In the genomic region with DNA sequence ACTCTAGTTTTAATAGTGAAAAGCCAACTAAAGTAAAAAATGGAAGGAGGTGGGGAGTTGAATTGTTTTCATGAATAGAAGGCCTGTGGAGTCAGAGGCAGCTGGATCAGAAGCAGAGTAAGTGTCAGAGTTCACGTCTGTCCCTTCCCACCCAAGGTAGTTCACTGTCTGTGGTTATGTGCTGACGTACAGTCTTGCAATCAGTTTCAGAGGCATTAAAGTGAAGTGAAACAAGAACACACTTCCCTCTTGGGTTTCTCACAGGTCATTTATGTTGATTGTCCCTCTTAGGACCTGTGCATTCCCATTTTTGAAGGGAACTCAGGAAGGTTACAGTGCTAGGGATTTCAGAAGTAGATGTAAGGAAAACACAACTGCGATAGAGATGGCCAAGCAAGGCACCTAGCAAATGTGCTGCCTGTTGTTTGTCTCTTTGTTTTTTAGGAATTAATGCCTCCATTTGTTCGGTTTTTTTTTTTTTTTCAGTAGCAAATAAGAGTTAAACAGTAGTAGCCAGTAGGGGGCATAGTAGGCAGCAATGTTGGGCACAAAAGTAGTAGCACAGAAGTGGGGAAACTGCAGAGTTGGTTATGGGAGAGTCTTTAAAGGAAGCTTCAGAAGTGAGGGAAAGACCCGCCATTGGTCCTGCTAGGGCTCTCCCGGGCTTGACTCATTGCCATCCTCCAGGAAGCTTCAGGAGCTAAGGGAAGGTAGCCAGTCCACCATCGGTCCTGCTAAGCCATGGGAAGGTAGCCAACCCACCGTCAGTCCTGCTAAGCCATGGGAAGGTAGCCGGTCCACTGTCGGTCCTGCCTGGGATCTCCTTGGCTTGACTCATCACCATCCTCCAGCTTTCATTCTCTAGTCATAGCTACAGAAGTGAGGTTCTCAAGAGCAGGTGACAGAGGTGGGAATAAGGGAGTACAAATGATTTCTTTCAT, we compare ENCODE assay signal across 11 mouse cellular contexts.
DNase-seq lines count a peak whose midpoint lies in the region; ATAC-seq and TF ChIP-seq lines count a peak whose summit lies in the region.
"Had no signal": no experiment of that assay in that cellular context is flagged by ENCODE, and none has a peak within 500 bp of the region (broad histone marks: within the 10 kb centered on the region; RNA-seq: fewer than 3 reads in every experiment).

No protein-coding gene starts in this region.

- H3K9me3 ChIP-seq in CH12.LX (replicated peaks; ENCODE audit: low read length): no peaks in the 10 kb centered on the region
- no peaks in the 10 kb centered on the region for H3K9me3 ChIP-seq in embryonic facial prominence, embryonic 10.5 days
- H3K9me3 ChIP-seq: heart, embryonic 15.5 days had no signal

- H3K36me3 ChIP-seq in CH12.LX (replicated peaks in 1 of 2; ENCODE audit: control insufficient read depth in 1 of 2, insufficient read depth in 1 of 2, low read length in 1 of 2): peaks cover 0 to 17% of the 10 kb centered on the region in 2 experiments
- H3K36me3 ChIP-seq in embryonic facial prominence, embryonic 10.5 days (replicated peaks): no peaks in the 10 kb centered on the region
- H3K36me3 ChIP-seq: heart, embryonic 15.5 days had no signal

- H3K4me3 ChIP-seq in layer of hippocampus, adult 2 months: no peak overlapping the region
- H3K4me3 ChIP-seq in CH12.LX (replicated peaks in 1 of 3; ENCODE audit: low read depth in 2 of 3, low read length in 2 of 3, poor library complexity in 1 of 3): no peak overlapping the region
- no peak overlapping the region for H3K4me3 ChIP-seq in embryonic facial prominence, embryonic 10.5 days
- H3K4me3 ChIP-seq: erythroblast, embryonic 14.5 days; heart, embryonic 15.5 days had no signal

- H3K9ac ChIP-seq in CH12.LX (ENCODE audit: insufficient read depth, low read depth): no peak overlapping the region
- H3K9ac ChIP-seq: heart, embryonic 15.5 days had no signal

- 84% methylated on average over 10 of the region's 10 CpGs for WGBS in embryonic facial prominence, embryonic 10.5 days

- no peaks in the 10 kb centered on the region for H3K27me3 ChIP-seq in CH12.LX (replicated peaks)
- no peaks in the 10 kb centered on the region for H3K27me3 ChIP-seq in embryonic facial prominence, embryonic 10.5 days (replicated peaks; ENCODE audit: low read depth, poor library complexity, severe bottlenecking)
- H3K27me3 ChIP-seq: heart, embryonic 15.5 days had no signal

- peak; percentile 70 for TF ChIP-seq EP300 in CH12.LX (IDR thresholded peaks at IDR 0.05; ENCODE audit: low read length)

- peaks cover 5 to 49% of the 10 kb centered on the region in 2 experiments for H3K4me1 ChIP-seq in CH12.LX (ENCODE audit: control insufficient read depth in 1 of 2, insufficient read depth in 2 of 2)
- no peaks in the 10 kb centered on the region for H3K4me1 ChIP-seq in embryonic facial prominence, embryonic 10.5 days

- peak; percentile 31 for TF ChIP-seq RAD21 in CH12.LX (IDR thresholded peaks at IDR 0.05; ENCODE audit: low read depth, low read length)

- TF ChIP-seq CTCF in layer of hippocampus, adult 2 months (conservative IDR thresholded peaks at IDR 0.05): peak; percentile 69
- TF ChIP-seq CTCF in CH12.LX (conservative IDR thresholded peaks at IDR 0.05 in 1 of 2, IDR thresholded peaks at IDR 0.05 in 1 of 2; ENCODE audit: low read depth in 2 of 2, low read length in 2 of 2): peak in 1 of 2 experiments; percentile 48; a peak in 2 of 4 replicates

- dilution Hi-C loops in CH12.LX (cut with MboI; ENCODE audit: extremely low pct_ligation_motif_present, extremely low pct_unique_long_range_greater_than_20kb, low sequenced_read_pairs): no loop called here

- no peak for DNase-seq in layer of hippocampus, adult 2 months (ENCODE audit: low spot score in 2 of 2)
- no peak for DNase-seq in layer of hippocampus, postnatal 14 days (ENCODE audit: low spot score in 2 of 2)
- peak; percentile 58 for DNase-seq in CH12.LX (ENCODE audit: extremely low read depth)
- DNase-seq in cerebellum, adult 11 months: peak; percentile 21
- no peak for DNase-seq in embryonic facial prominence, embryonic 10.5 days (ENCODE audit: low spot score)
- DNase-seq in spleen, postnatal 14 days (ENCODE audit: low spot score in 2 of 2): no peak
- DNase-seq: kidney, postnatal 25 days had no signal

- ATAC-seq in megakaryocyte, adult 5-6 weeks (ENCODE audit: poor library complexity, severe bottlenecking): peak; percentile 91
- ATAC-seq: hindbrain, embryonic 16.5 days had no signal

- in situ Hi-C loops in CH12.LX (cut with MboI; ENCODE audit: low pct_ligation_motif_present, low pct_unique_long_range_greater_than_20kb, low sequenced_read_pairs): no loop called here

- TF ChIP-seq POLR2A in CH12.LX (IDR thresholded peaks at IDR 0.05; ENCODE audit: low read depth, low read length): no peak

- H3K4me2 ChIP-seq in CH12.LX (ENCODE audit: insufficient read depth, low read depth, poor library complexity, severe bottlenecking): peak overlapping the region; percentile 39; the same call in 1 of the 2 replicates
- H3K4me2 ChIP-seq: heart, embryonic 15.5 days had no signal

- peak overlapping the region; percentile 80 for H3K27ac ChIP-seq in layer of hippocampus, adult 2 months
- H3K27ac ChIP-seq in CH12.LX (ENCODE audit: insufficient read depth, low read depth): no peak overlapping the region
- no peak overlapping the region for H3K27ac ChIP-seq in embryonic facial prominence, embryonic 10.5 days (replicated peaks)
- H3K27ac ChIP-seq: heart, embryonic 15.5 days had no signal

- H3K79me2 ChIP-seq in CH12.LX (replicated peaks; ENCODE audit: control insufficient read depth, extremely low read depth, insufficient read depth, poor library complexity, severe bottlenecking): no peaks in the 10 kb centered on the region

TF ChIP-seq in CH12.LX, 34 proteins besides CTCF, POLR2A, EP300 and RAD21:
- TF ChIP-seq IRF4 (IDR thresholded peaks at IDR 0.05; ENCODE audit: low read depth, low read length) (peak; percentile 76), ZC3H11A (IDR thresholded peaks at IDR 0.05; ENCODE audit: low read depth, low read length) (no peak), BHLHE40 (IDR thresholded peaks at IDR 0.05; ENCODE audit: low read depth, low read length) (no peak), NELFE (IDR thresholded peaks at IDR 0.05; ENCODE audit: low read depth, low read length) (no peak), ZNF384 (IDR thresholded peaks at IDR 0.05; ENCODE audit: low read depth, low read length) (peak; percentile 94), SMC3 (IDR thresholded peaks at IDR 0.05; ENCODE audit: low read depth, low read length) (peak; percentile 14; the same call in 1 of the 2 replicates), MAFK (IDR thresholded peaks at IDR 0.05; ENCODE audit: insufficient replicate concordance, low read length) (no peak), JUND (conservative IDR thresholded peaks at IDR 0.05; ENCODE audit: low read depth, low read length) (no peak)

Comparison
In these comparisons a context has a peak if more than half of its experiments do, and no peak if none do; other contexts are left out.
1. DNase-seq: peak in CH12.LX (single experiment) and cerebellum, adult 11 months (single experiment); none in layer of hippocampus, adult 2 months (0 of 2), layer of hippocampus, postnatal 14 days (0 of 2), embryonic facial prominence, embryonic 10.5 days (single experiment) and spleen, postnatal 14 days (0 of 2).